Mouse (Mus musculus) CH12.LX (cell line): ENCODE data around the gene Gm49320. TPM values are rescaled to one million over a fixed set of nuclear protein-coding genes. Genes with fewer than 3 reads are reported as not detected.

Experiments used
- DNase-seq: peaks from one replicate; pipeline ENCODE4 v3.0.0-alpha.2; 2013; ENCODE audit errors: extremely low read depth
- H3K27ac ChIP-seq: 2 replicates; pipeline ENCODE4 v1.5.1; 2012; ENCODE audit warnings: low read depth, mild to moderate bottlenecking, control low read depth, moderate library complexity; ENCODE audit not compliant: insufficient read depth
- H3K27me3 ChIP-seq: replicated peaks from 2 replicates; pipeline ENCODE3; 2012; ENCODE audit warnings: inconsistent platforms
- H3K36me3 ChIP-seq, 2 experiments: replicated peaks in 1 of 2; 2 replicates each; pipeline versions ENCODE3 to v1.6.1; 2012; ENCODE audit warnings: inconsistent platforms in 1 of 2, low read length in 1 of 2, mild to moderate bottlenecking in 1 of 2, mixed read lengths in 1 of 2, moderate library complexity in 1 of 2; ENCODE audit not compliant: control insufficient read depth in 1 of 2, insufficient read depth in 1 of 2
- H3K4me1 ChIP-seq, 2 experiments: 2 replicates each; pipeline ENCODE4 v1.6.1; 2012; ENCODE audit warnings: inconsistent platforms in 1 of 2, moderate library complexity in 1 of 2; ENCODE audit not compliant: insufficient read depth in 2 of 2, control insufficient read depth in 1 of 2
- H3K4me2 ChIP-seq: 2 replicates; pipeline ENCODE4 v1.6.1; 2012; ENCODE audit warnings: low read depth, mild to moderate bottlenecking, control low read depth; ENCODE audit not compliant: poor library complexity, insufficient read depth, severe bottlenecking
- H3K4me3 ChIP-seq, 3 experiments: fragments of 150-350 bp in 1 of 3; sonication (generic) in 1 of 3; replicated peaks in 1 of 3; 2 replicates each; pipeline versions ENCODE3 to v1.5.1; 2011 to 2012; ENCODE audit warnings: low read depth in 2 of 3, low read length in 2 of 3, mild to moderate bottlenecking in 2 of 3, moderate library complexity in 2 of 3, control low read depth in 1 of 3, improper control_type of control experiment in 1 of 3, inconsistent platforms in 1 of 3, mixed read lengths in 1 of 3; ENCODE audit not compliant: poor library complexity in 1 of 3
- H3K79me2 ChIP-seq: replicated peaks from 2 replicates; pipeline ENCODE4 v1.6.1; 2012; ENCODE audit warnings: mild to moderate bottlenecking, moderate library complexity; ENCODE audit not compliant: control insufficient read depth, poor library complexity, insufficient read depth, severe bottlenecking; ENCODE audit errors: extremely low read depth
- H3K9ac ChIP-seq: 2 replicates; pipeline ENCODE4 v1.6.1; 2012; ENCODE audit warnings: low read depth, mild to moderate bottlenecking, control low read depth, moderate library complexity; ENCODE audit not compliant: insufficient read depth
- H3K9me3 ChIP-seq: replicated peaks from 2 replicates; pipeline ENCODE3; 2012; ENCODE audit warnings: low read length, inconsistent platforms, mixed read lengths
- BHLHE40 ChIP-seq: IDR thresholded peaks from 2 replicates; pipeline ENCODE4 v1.6.1; 2011; ENCODE audit warnings: mild to moderate bottlenecking, low read depth, low read length, improper control_type of control experiment
- CTCF ChIP-seq, 2 experiments: IDR thresholded peaks in 1 of 2; conservative IDR thresholded peaks in 1 of 2; 2 replicates each; pipeline ENCODE4 v1.5.1; 2011 to 2012; ENCODE audit warnings: low read depth in 2 of 2, low read length in 2 of 2, improper control_type of control experiment in 1 of 2, inconsistent platforms in 1 of 2, mild to moderate bottlenecking in 1 of 2, moderate library complexity in 1 of 2
- E2F4 ChIP-seq: IDR thresholded peaks from 2 replicates; pipeline ENCODE4 v1.6.1; 2011; ENCODE audit warnings: low read depth, low read length, improper control_type of control experiment; ENCODE audit not compliant: insufficient replicate concordance
- EP300 ChIP-seq: IDR thresholded peaks from 2 replicates; pipeline ENCODE4 v1.6.1; 2011; ENCODE audit warnings: low read length, improper control_type of control experiment
- ETS1 ChIP-seq: conservative IDR thresholded peaks from 2 replicates; pipeline ENCODE4 v1.6.1; 2012; ENCODE audit warnings: low read depth, mild to moderate bottlenecking, inconsistent platforms, low read length, improper control_type of control experiment, moderate library complexity
- HCFC1 ChIP-seq: IDR thresholded peaks from 2 replicates; pipeline ENCODE4 v1.6.1; 2012; ENCODE audit warnings: low read depth, mild to moderate bottlenecking, inconsistent platforms, low read length, improper control_type of control experiment
- JUN ChIP-seq: IDR thresholded peaks from 2 replicates; pipeline ENCODE4 v1.6.1; 2011; ENCODE audit warnings: low read depth, mild to moderate bottlenecking, low read length, improper control_type of control experiment, moderate library complexity; ENCODE audit not compliant: insufficient read depth
- KAT2A ChIP-seq: IDR thresholded peaks from 2 replicates; pipeline ENCODE4 v1.6.1; 2012; ENCODE audit warnings: low read length, improper control_type of control experiment, inconsistent platforms; ENCODE audit not compliant: insufficient replicate concordance
- MAFK ChIP-seq: IDR thresholded peaks from 2 replicates; pipeline ENCODE4 v1.6.1; 2011; ENCODE audit warnings: low read length, improper control_type of control experiment; ENCODE audit not compliant: insufficient replicate concordance
- MAX ChIP-seq: IDR thresholded peaks from 2 replicates; pipeline ENCODE4 v1.6.1; 2011; ENCODE audit warnings: low read length, improper control_type of control experiment
- MAZ ChIP-seq: IDR thresholded peaks from 2 replicates; pipeline ENCODE4 v1.6.1; 2012; ENCODE audit warnings: low read depth, mild to moderate bottlenecking, inconsistent platforms, low read length, improper control_type of control experiment, moderate library complexity
- MXI1 ChIP-seq: IDR thresholded peaks from 2 replicates; pipeline ENCODE4 v1.6.1; 2011; ENCODE audit warnings: mild to moderate bottlenecking, low read depth, low read length, improper control_type of control experiment
- MYC ChIP-seq: IDR thresholded peaks from 2 replicates; pipeline ENCODE4 v1.6.1; 2011; ENCODE audit warnings: low read depth, mild to moderate bottlenecking, improper control_type of control experiment, low read length
- NELFE ChIP-seq: IDR thresholded peaks from 2 replicates; pipeline ENCODE4 v1.6.1; 2011; ENCODE audit warnings: low read depth, low read length, improper control_type of control experiment
- NRF1 ChIP-seq: IDR thresholded peaks from 2 replicates; pipeline ENCODE4 v1.6.1; 2014; ENCODE audit warnings: low read depth, mild to moderate bottlenecking, inconsistent platforms, low read length, improper control_type of control experiment, moderate library complexity
- PAX5 ChIP-seq: IDR thresholded peaks from 2 replicates; pipeline ENCODE4 v1.6.1; 2012; ENCODE audit warnings: low read length, inconsistent platforms, mixed read lengths
- RAD21 ChIP-seq: IDR thresholded peaks from 2 replicates; pipeline ENCODE4 v1.6.1; 2011; ENCODE audit warnings: low read depth, mild to moderate bottlenecking, low read length, improper control_type of control experiment, moderate library complexity
- RCOR1 ChIP-seq: conservative IDR thresholded peaks from 2 replicates; pipeline ENCODE4 v1.6.1; 2012; ENCODE audit warnings: low read depth, mild to moderate bottlenecking, inconsistent platforms, low read length, improper control_type of control experiment
- SMC3 ChIP-seq: IDR thresholded peaks from 2 replicates; pipeline ENCODE4 v1.6.1; 2011; ENCODE audit warnings: low read depth, low read length, improper control_type of control experiment
- TBP ChIP-seq: conservative IDR thresholded peaks from 2 replicates; pipeline ENCODE4 v1.6.1; 2011; ENCODE audit warnings: low read depth, low read length, improper control_type of control experiment
- TCF12 ChIP-seq: IDR thresholded peaks from 2 replicates; pipeline ENCODE4 v1.6.1; 2014; ENCODE audit warnings: low read depth, mild to moderate bottlenecking, inconsistent platforms, low read length, improper control_type of control experiment
- UBTF ChIP-seq: IDR thresholded peaks from 2 replicates; pipeline ENCODE4 v1.6.1; 2012; ENCODE audit warnings: low read depth, mild to moderate bottlenecking, inconsistent platforms, low read length, improper control_type of control experiment, moderate library complexity
- USF1 ChIP-seq: IDR thresholded peaks from 2 replicates; pipeline ENCODE4 v1.6.1; 2014; ENCODE audit warnings: low read depth, mild to moderate bottlenecking, inconsistent platforms, low read length, improper control_type of control experiment
- USF2 ChIP-seq: conservative IDR thresholded peaks from 2 replicates; pipeline ENCODE4 v1.6.1; 2011; ENCODE audit warnings: low read depth, low read length, improper control_type of control experiment
- ZC3H11A ChIP-seq: IDR thresholded peaks from 2 replicates; pipeline ENCODE4 v1.6.1; 2012; ENCODE audit warnings: low read depth, mild to moderate bottlenecking, inconsistent platforms, low read length, improper control_type of control experiment
- ZKSCAN1 ChIP-seq: IDR thresholded peaks from 2 replicates; pipeline ENCODE4 v1.6.1; 2012; ENCODE audit warnings: low read depth, inconsistent platforms, low read length, improper control_type of control experiment, borderline replicate concordance
- ZNF384 ChIP-seq: IDR thresholded peaks from 2 replicates; pipeline ENCODE4 v1.6.1; 2012; ENCODE audit warnings: low read depth, low read length, improper control_type of control experiment, inconsistent platforms
- dilution Hi-C: fragments of 300-500 bp; cut with MboI; formaldehyde crosslinking; loops from 2 replicates; pipeline ENCODE4 v1.14.3; 2020; ENCODE audit warnings: low sequenced_read_pairs; ENCODE audit not compliant: extremely low pct_unique_long_range_greater_than_20kb, extremely low pct_ligation_motif_present
- in situ Hi-C: fragments of 300-500 bp; cut with MboI; formaldehyde crosslinking; loops from 3 replicates; pipeline ENCODE4 v1.14.3; 2019; ENCODE audit warnings: low sequenced_read_pairs, low pct_ligation_motif_present, low pct_unique_long_range_greater_than_20kb, mixed read lengths
- polyA plus RNA-seq: library from polyadenylated mRNA; unstranded; fragments of >175 nt; gene quantifications from 2 replicates; pipeline ENCODE4 v1.2.1, GENCODE M21; 2012; ENCODE audit warnings: low read depth; ENCODE audit not compliant: insufficient read length
- total RNA-seq, 2 experiments: library from RNA; depleted of rRNA; stranded (reverse); fragments of 300-350 nt in 1 of 2; fragments of >200 nt in 1 of 2; gene quantifications; 2 replicates each; pipeline ENCODE4 v1.2.3; 2012 to 2014

The Gm49320 gene
- total and polyA plus RNA-seq, 3 experiments, result 0.08 to 0.23 (median 0.08) TPM

DNA sequence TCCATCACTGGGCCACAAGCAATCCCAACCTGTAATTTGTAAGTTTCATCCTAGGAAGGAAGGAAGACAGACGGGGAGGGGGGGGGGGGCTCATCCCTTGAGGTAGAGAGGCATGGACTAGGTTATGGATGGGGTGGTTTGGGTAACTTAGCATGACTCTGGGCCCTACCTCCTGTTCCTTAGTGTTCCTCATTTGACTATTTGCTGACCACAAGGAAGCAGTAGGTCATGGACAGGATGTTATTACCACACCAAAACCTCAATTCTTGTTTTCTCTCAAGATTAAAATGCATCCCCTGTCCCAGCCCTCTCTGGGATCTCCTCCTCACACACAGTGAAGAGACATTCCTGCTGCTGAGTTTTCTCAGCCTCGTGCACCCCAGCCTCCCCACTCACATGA, 37.3 kb upstream of the Gm49320 start:
- dilution Hi-C loops, result no loop called here
- no peaks in the 10 kb centered on the region for H3K79me2 ChIP-seq

DNA sequence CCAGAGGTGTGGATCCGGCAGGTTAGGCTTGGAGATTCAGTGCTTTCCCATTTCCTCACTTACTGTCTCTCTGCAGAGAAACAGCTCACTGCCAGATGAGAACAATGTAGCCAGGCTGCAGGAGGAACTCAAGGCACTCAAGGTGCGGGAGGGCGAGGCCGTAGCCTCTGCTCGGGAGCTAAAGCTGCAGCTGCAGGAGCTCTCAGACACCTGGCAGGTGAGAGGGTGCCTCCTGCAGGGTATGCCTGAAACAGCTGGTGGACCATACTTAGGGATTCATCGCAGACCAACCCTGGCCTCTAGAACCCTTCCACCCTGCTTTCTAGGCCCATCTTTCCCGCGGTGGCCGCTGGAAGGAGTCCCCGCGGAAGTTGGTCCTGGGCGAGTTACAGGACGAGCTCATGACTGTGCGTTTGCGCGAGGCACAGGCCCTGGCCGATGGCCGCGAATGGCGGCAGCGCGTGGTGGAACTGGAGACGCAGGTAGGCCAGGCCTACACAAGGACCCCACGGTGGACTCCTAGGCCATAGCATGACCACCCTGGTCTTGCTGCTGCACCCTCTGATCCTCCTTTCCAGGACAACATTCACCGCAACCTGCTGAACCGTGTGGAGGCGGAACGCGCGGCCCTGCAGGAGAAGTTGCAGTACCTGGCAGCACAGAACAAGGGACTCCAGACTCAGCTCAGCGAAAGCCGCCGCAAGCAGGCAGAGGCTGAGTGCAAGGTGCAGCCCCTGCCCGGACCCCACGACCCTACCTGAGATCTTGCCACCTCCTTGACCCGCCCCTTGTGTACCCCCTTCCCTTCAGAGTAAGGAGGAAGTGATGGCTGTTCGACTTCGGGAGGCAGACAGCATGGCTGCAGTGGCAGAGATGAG, 33.2 kb upstream of the Gm49320 start:
- dilution Hi-C loops, result no loop called here
- no peak overlapping the region for H3K4me2 ChIP-seq
- in situ Hi-C loops, result no loop called here
- no peaks in the 10 kb centered on the region for H3K27me3 ChIP-seq
- peaks cover 0 to 12% of the 10 kb centered on the region in 2 experiments for H3K36me3 ChIP-seq
- no peak for DNase-seq
- peaks cover 2% of the 10 kb centered on the region for H3K9me3 ChIP-seq
- H3K79me2 ChIP-seq, result no peaks in the 10 kb centered on the region
- no peak overlapping the region for H3K4me3 ChIP-seq
- no peak overlapping the region for H3K9ac ChIP-seq
- no peak for TF ChIP-seq ZKSCAN1
- TF ChIP-seq ETS1, result no peak
- no peak for TF ChIP-seq UBTF
- no peak for TF ChIP-seq MXI1
- TF ChIP-seq RAD21, result no peak
- TF ChIP-seq BHLHE40, result no peak
- TF ChIP-seq USF1, result no peak
- no peak for TF ChIP-seq KAT2A
- no peak for TF ChIP-seq USF2
- TF ChIP-seq NRF1, result no peak
- no peak for TF ChIP-seq SMC3
- TF ChIP-seq MAFK, result no peak
- no peak for TF ChIP-seq CTCF (conservative IDR thresholded peaks at IDR 0.05 in 1 of 2, IDR thresholded peaks at IDR 0.05 in 1 of 2; ENCODE audit: low read depth in 2 of 2, low read length in 2 of 2)
- TF ChIP-seq MAX, result no peak
- TF ChIP-seq ZC3H11A, result no peak
- TF ChIP-seq E2F4, result no peak
- no peak for TF ChIP-seq JUN
- no peak for TF ChIP-seq TCF12
- no peaks in the 10 kb centered on the region for H3K4me1 ChIP-seq
- H3K27ac ChIP-seq, result no peak overlapping the region

More for the DNA sequence above, 37.3 kb upstream of the Gm49320 start:
- no peak for DNase-seq
- no peak overlapping the region for H3K4me2 ChIP-seq
- in situ Hi-C loops, result no loop called here
- no peak for TF ChIP-seq TBP
- TF ChIP-seq SMC3, result no peak
- no peak for TF ChIP-seq MYC
- TF ChIP-seq ZC3H11A, result no peak
- TF ChIP-seq MAX, result no peak
- TF ChIP-seq NELFE, result no peak
- TF ChIP-seq MAFK, result no peak
- no peak for TF ChIP-seq PAX5
- no peak for TF ChIP-seq MAZ
- TF ChIP-seq USF1, result no peak
- no peak for TF ChIP-seq ZNF384
- TF ChIP-seq UBTF, result no peak
- TF ChIP-seq ZKSCAN1, result no peak
- TF ChIP-seq HCFC1, result no peak
- TF ChIP-seq ETS1, result no peak
- TF ChIP-seq RCOR1, result no peak
- TF ChIP-seq EP300, result no peak
- no peak for TF ChIP-seq KAT2A
- no peak overlapping the region for H3K27ac ChIP-seq
- H3K4me1 ChIP-seq, result no peaks in the 10 kb centered on the region
- no peak overlapping the region for H3K4me3 ChIP-seq
- no peaks in the 10 kb centered on the region for H3K9me3 ChIP-seq
- peaks cover 0 to 8% of the 10 kb centered on the region in 2 experiments for H3K36me3 ChIP-seq
- H3K9ac ChIP-seq, result no peak overlapping the region
- H3K27me3 ChIP-seq, result no peaks in the 10 kb centered on the region
